Mouse (Mus musculus) adrenal gland, postnatal 25 days (tissue): ENCODE measurements around the gene Tgfbr1. TPM values are rescaled to one million over a fixed set of nuclear protein-coding genes. Genes with fewer than 3 reads are reported as not detected.

Source experiments
- DNase-seq: peaks from one replicate; pipeline ENCODE4 v3.0.0; 2021; ENCODE audit warnings: mixed read lengths
- long read RNA-seq: library from polyadenylated mRNA; stranded (forward); transcript quantifications from one replicate; pipeline ENCODE4 v2.0.0, GENCODE M21; 2021
- total RNA-seq: library from RNA; stranded (reverse); gene quantifications from 2 replicates; pipeline ENCODE4 v1.2.3, GENCODE M21; 2021

Tgfbr1 gene
- total RNA-seq: 36.7 and 40.3 TPM in 2 replicates
- long read RNA-seq, full-length matches to known transcripts: 1 of 4 reads
- long read RNA-seq, partial matches to known transcripts: 0 of 4 reads
- long read RNA-seq, other reads (novel, unspliced or antisense): 3 of 4 reads

GRCm38 (mm10) chr4:47352803-47353388 lies at the start of gene Tgfbr1:
Gene Tgfbr1 (plus strand): TSS chr4:47353222.
- peak; percentile 100 for DNase-seq

GRCm38 (mm10) chr4:47303340-47303998 lies 49.6 kb upstream of the Tgfbr1 start:
- no peak for DNase-seq

GRCm38 (mm10) chr4:47309886-47310625 lies 43.0 kb upstream of the Tgfbr1 start:
- no peak for DNase-seq

- peak; percentile 85 for DNase-seq
These were observed 42.2 kb upstream of the Tgfbr1 start for GRCm38 (mm10) chr4:47310812-47311211.

- no peak for DNase-seq
These were observed 41.6 kb upstream of the Tgfbr1 start for GRCm38 (mm10) chr4:47311467-47311866.

- no peak for DNase-seq
These were observed 41.1 kb upstream of the Tgfbr1 start for GRCm38 (mm10) chr4:47311929-47312328.

- no peak for DNase-seq
These were observed 40.3 kb upstream of the Tgfbr1 start for GRCm38 (mm10) chr4:47312676-47313075.

GRCm38 (mm10) chr4:47313710-47314410 lies 39.2 kb upstream of the Tgfbr1 start:
- no peak for DNase-seq

- no peak for DNase-seq
These were observed 37.6 kb upstream of the Tgfbr1 start for GRCm38 (mm10) chr4:47315458-47315857.

GRCm38 (mm10) chr4:47316432-47316831 lies 36.6 kb upstream of the Tgfbr1 start:
- no peak for DNase-seq

- no peak for DNase-seq
These were observed 33.3 kb upstream of the Tgfbr1 start for GRCm38 (mm10) chr4:47319561-47320321.

- no peak for DNase-seq
These were observed 30.7 kb upstream of the Tgfbr1 start for GRCm38 (mm10) chr4:47322315-47322714.

- no peak for DNase-seq
These were observed 28.8 kb upstream of the Tgfbr1 start for GRCm38 (mm10) chr4:47324206-47324605.

GRCm38 (mm10) chr4:47327782-47328181 lies 25.2 kb upstream of the Tgfbr1 start:
- DNase-seq: no peak

- no peak for DNase-seq
These were observed 23.7 kb upstream of the Tgfbr1 start for GRCm38 (mm10) chr4:47329285-47329684.

- no peak for DNase-seq
These were observed 22.5 kb upstream of the Tgfbr1 start for GRCm38 (mm10) chr4:47330378-47331052.

GRCm38 (mm10) chr4:47332812-47333343 lies 20.1 kb upstream of the Tgfbr1 start:
- no peak for DNase-seq

GRCm38 (mm10) chr4:47333541-47333940 lies 19.5 kb upstream of the Tgfbr1 start:
- DNase-seq: no peak

GRCm38 (mm10) chr4:47336941-47337600 lies 16.0 kb upstream of the Tgfbr1 start:
- no peak for DNase-seq

GRCm38 (mm10) chr4:47342632-47343031 lies 10.4 kb upstream of the Tgfbr1 start:
- no peak for DNase-seq
